Mouse (Mus musculus) liver, embryonic 11.5 days (tissue): Measurements from ENCODE around the gene Nmnat2. TPM values are rescaled to one million over a fixed set of nuclear protein-coding genes. Genes with fewer than 3 reads are reported as not detected.

ENCODE experiments used
- ATAC-seq: fragments of 200-750 bp; cut with Nextera tagmentation; replicated peaks from 2 replicates; pipeline ENCODE4 v1.8.0; 2017; ENCODE audit warnings: moderate number of reproducible peaks, mild to moderate bottlenecking, moderate TSS enrichment, moderate library complexity; ENCODE audit not compliant: low FRiP score
- DNase-seq: peaks from one replicate; pipeline ENCODE4 v3.0.0-alpha.2; 2017; ENCODE audit warnings: low spot score
- H3K27ac ChIP-seq: fragments of 300-500 bp; sonication (generic); 2 replicates; pipeline ENCODE4 v1.5.1; 2014; ENCODE audit warnings: mild to moderate bottlenecking, low read depth, low read length, control low read depth
- H3K27me3 ChIP-seq: fragments of 300-500 bp; sonication (generic); replicated peaks from 2 replicates; pipeline ENCODE4 v1.6.1; 2014; ENCODE audit warnings: low read length, mixed read lengths; ENCODE audit not compliant: control insufficient read depth, insufficient read depth
- H3K36me3 ChIP-seq: fragments of 300-500 bp; sonication (generic); 2 replicates; pipeline ENCODE4 v1.6.1; 2014; ENCODE audit warnings: mild to moderate bottlenecking, low read length, moderate library complexity, mixed read lengths; ENCODE audit not compliant: control insufficient read depth, insufficient read depth
- H3K4me1 ChIP-seq: fragments of 300-500 bp; sonication (generic); replicated peaks from 2 replicates; pipeline ENCODE4 v1.6.1; 2014; ENCODE audit warnings: low read length, mixed read lengths; ENCODE audit not compliant: control insufficient read depth, insufficient read depth
- H3K4me2 ChIP-seq: fragments of 300-500 bp; sonication (generic); 2 replicates; pipeline ENCODE4 v1.6.1; 2014; ENCODE audit warnings: mild to moderate bottlenecking, control low read depth, moderate library complexity
- H3K4me3 ChIP-seq: fragments of 300-500 bp; sonication (generic); 2 replicates; pipeline ENCODE4 v1.5.1; 2014; ENCODE audit warnings: low read depth, low read length, control low read depth
- H3K9ac ChIP-seq: fragments of 300-500 bp; sonication (generic); 2 replicates; pipeline ENCODE4 v1.6.1; 2014; ENCODE audit warnings: low read depth, low read length, control low read depth
- H3K9me3 ChIP-seq: fragments of 300-500 bp; sonication (generic); 2 replicates; pipeline ENCODE4 v1.6.1; 2016; ENCODE audit warnings: low read length, inconsistent platforms, mixed read lengths; ENCODE audit not compliant: control insufficient read depth
- WGBS: fragments of 180-500 bp; shearing (Covaris S2); extraction: QIAGEN DNeasy Blood & Tissue Kit; methylation state at CpG from one replicate; pipeline ENCODE4 v1.1.7; 2014; 5-methylcytosine and 5-hydroxymethylcytosine counted together
- polyA plus RNA-seq: library from polyadenylated mRNA; unstranded; fragments of >200 nt; fragmentation: Nextera tagmentation; extraction: Ambion mirVana; gene quantifications from 2 replicates; pipeline ENCODE4 v1.2.1, GENCODE M21; 2014

The Nmnat2 gene
- polyA plus RNA-seq, 1 experiment from 2014 or later, result 0.10 TPM

DNA sequence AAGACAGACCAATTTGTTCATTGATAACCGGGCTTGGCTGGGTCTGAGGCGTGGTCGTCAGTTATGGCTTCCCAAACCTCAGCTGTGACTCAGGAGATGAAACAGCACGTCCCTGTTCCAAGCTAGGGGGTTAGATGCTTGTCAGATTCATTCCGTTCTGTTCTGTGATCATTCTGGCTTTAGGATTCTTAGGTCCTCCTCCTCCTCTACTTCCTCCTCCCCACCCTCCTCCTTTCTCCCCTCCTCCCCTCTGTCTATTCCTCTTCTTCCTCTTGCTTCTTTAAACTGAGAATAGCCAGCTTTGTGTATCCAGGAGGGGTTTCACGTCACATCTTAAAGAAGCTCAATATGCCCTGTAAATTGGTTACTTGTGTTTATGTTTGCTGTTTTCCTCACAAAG is 165.8 kb downstream of the Nmnat2 start:
- Histone ChIP-seq H3K9ac (no peak overlapping the region), H3K4me1 (no peaks in the 10 kb centered on the region), H3K27ac (no peak overlapping the region), H3K36me3 (no peaks in the 10 kb centered on the region), H3K9me3 (no peaks in the 10 kb centered on the region), H3K4me3 (no peak overlapping the region), H3K4me2 (no peak overlapping the region), H3K27me3 (no peaks in the 10 kb centered on the region)
- DNase-seq, result no peak
- no peak for ATAC-seq
- WGBS, result 54% methylated on average over 6 of the region's 6 CpGs

DNA sequence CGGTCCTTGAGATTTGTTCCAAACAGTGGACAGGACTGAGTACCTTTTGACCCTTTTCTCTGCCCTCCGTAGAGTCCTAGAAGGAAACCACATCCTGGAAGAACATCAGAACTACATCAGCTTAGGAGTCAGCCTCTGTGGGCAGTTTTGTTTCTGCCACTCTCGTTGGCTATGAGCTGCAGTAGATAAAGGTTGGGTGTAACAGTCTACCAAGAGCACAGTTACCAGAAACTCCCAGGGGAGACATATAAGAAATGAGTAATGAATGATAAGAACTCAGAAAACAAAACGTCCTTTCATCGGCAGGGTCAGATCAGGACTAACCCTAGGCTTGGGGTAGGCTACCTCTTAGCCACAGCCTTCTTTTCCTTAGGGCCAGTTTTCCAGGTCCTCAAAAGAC is 166.5 kb downstream of the Nmnat2 start:
- Histone ChIP-seq H3K27ac (no peak overlapping the region), H3K27me3 (no peaks in the 10 kb centered on the region), H3K36me3 (no peaks in the 10 kb centered on the region), H3K4me1 (no peaks in the 10 kb centered on the region), H3K9ac (no peak overlapping the region), H3K9me3 (no peaks in the 10 kb centered on the region), H3K4me2 (no peak overlapping the region), H3K4me3 (no peak overlapping the region)
- WGBS, result 55% methylated on average over 5 of the region's 5 CpGs
- ATAC-seq (no peak), DNase-seq (no peak)

DNA sequence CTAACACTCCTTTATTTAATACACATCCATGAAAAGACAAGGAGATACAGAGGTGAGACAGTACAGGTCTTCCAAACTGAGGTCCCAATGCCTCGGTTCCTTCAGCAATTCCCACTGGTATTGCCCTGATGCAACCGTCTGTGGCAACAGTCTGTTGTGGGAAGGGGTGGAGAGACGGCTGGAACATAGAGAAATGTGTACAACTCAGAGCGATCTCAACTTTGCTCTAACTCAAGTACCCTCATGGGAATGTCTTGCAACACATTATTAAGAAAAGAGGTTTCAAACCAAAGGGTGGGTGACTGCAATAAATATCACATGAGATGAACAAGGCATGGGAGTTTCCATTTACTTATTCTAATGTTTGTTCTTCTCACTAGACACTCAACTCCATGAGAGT is 168.0 kb downstream of the Nmnat2 start:
- H3K4me3 ChIP-seq, result no peak overlapping the region
- no peak for ATAC-seq
- no peak overlapping the region for H3K27ac ChIP-seq
- no peaks in the 10 kb centered on the region for H3K36me3 ChIP-seq
- whole genome bisulfite sequencing, result 87% methylated on average over 4 of the region's 4 CpGs
- H3K4me1 ChIP-seq, result no peaks in the 10 kb centered on the region
- H3K9ac ChIP-seq, result no peak overlapping the region
- H3K9me3 ChIP-seq, result no peaks in the 10 kb centered on the region
- H3K4me2 ChIP-seq, result no peak overlapping the region
- H3K27me3 ChIP-seq, result no peaks in the 10 kb centered on the region
- DNase-seq, result no peak

DNA sequence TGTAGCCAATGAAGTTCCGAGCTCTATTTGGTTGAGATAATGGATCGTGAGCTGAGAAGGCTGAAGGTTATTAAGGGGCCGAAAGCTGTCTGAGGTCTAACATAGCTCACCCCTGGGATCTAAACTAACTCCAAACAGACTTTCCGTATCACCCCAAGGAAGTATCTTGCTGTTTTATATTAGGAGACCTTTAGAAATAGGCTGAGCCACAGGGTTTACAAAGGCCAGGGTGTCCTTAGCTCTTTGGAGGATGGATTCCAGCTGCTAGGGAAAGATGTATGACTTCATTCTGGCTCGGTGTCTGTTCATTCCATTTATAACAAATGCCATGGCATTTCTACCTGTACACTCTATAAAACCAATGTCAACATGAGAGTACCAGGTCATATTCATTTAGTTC is 169.7 kb downstream of the Nmnat2 start:
- H3K27me3 ChIP-seq, result no peaks in the 10 kb centered on the region
- H3K9ac ChIP-seq, result no peak overlapping the region
- H3K36me3 ChIP-seq, result no peaks in the 10 kb centered on the region
- DNase-seq (no peak), ATAC-seq (no peak)
- no peaks in the 10 kb centered on the region for H3K9me3 ChIP-seq
- H3K27ac ChIP-seq, result no peak overlapping the region
- no peaks in the 10 kb centered on the region for H3K4me1 ChIP-seq
- no peak overlapping the region for H3K4me2 ChIP-seq
- no peak overlapping the region for H3K4me3 ChIP-seq
- WGBS, result 78% methylated on average over 5 of the region's 5 CpGs

DNA sequence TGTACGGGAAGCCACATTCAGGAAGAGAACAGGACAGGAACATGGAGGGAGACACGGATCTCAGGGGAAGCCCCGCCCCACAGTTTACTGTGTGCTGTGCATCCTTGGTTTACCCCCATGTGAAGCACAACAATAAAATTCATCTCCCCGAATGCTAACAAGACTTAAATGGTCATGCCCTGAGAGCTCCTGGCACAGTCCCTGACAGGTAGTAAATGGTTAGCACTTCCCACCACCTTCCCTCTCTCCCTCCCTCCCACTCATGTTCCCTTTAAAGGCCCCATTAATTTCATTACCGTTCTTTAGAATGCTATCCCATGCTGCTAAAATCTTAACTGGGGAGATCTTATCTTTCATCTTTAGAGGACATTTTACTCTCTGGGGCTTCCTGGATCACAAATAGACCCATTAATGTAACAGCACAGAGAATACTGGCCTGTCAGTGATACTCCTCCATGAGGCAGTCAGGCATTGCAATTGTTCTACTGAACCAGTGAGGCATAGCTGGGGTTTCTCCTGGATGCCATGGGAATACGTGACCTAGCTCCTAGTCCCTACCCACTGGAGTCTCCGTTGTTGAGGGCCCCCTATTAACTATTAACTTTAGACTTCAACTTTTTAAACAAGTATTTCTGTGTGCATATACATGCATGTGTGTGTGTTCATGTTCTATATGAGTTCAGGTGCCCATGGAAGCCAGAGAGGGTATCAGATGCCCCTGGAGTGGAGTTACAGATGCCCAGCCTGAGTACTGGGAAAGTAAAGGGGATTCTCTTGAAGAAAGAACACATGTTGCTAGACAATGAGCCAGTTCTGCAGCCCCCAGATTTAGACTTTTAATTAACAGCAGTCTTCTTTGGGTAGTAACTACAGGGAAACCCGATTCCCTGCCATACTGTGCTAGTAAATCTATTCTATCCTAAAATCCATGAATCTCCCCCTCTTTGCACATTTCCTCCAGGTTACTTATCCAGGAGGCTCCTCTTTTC is 170.8 kb downstream of the Nmnat2 start:
- DNase-seq (no peak), ATAC-seq (no peak)
- WGBS, result 72% methylated on average over 8 of the region's 8 CpGs
- no peak overlapping the region for H3K4me3 ChIP-seq
- no peaks in the 10 kb centered on the region for H3K9me3 ChIP-seq
- H3K36me3 ChIP-seq, result no peaks in the 10 kb centered on the region
- no peak overlapping the region for H3K27ac ChIP-seq
- H3K27me3 ChIP-seq, result no peaks in the 10 kb centered on the region
- H3K4me2 ChIP-seq, result no peak overlapping the region
- no peak overlapping the region for H3K9ac ChIP-seq
- H3K4me1 ChIP-seq, result no peaks in the 10 kb centered on the region

DNA sequence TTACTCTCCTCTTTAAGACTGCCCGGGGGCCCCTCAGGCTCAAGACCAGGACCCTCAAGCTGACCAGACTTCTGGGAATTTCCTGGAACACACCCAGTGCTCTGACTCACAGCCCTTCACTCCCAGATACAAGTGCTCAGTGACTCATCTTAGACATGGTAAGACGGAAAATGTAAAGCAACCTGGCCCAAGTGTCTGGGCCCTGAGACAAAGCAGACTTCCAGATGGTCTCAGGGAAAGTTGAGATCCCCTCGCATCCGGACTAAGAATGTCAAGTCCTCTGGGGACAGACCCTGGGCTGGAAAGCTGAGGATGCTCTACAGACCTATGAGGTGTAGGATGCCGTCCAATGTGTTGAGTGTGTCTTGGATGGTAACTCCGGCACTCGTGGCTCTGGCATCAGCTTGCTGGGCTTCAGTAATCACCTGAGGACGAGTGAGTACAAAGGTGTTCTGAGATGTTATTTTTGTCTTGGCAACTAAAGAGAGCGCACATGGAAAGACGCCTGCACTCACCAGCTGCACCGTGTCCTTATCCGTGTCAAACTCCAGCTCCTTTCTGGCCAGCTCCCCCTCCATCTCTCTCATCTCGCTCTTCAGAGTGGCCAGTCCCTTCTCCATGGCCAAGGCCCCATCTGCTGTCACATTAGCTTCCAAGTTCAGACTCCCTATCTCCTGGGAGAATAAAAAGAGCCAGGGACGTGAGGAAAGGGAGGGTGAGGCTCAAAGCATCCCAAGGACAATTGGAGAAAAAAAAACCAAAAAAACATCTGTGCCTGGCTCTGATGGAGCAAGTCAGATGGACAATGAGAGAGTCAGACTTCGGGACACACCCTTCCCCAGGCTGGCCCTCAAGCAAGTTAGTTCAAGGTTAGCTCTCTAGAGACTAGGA is 171.9 kb downstream of the Nmnat2 start:
- DNase-seq (no peak), ATAC-seq (no peak)
- Histone ChIP-seq H3K27me3 (no peaks in the 10 kb centered on the region), H3K9me3 (no peaks in the 10 kb centered on the region), H3K36me3 (no peaks in the 10 kb centered on the region), H3K4me3 (no peak overlapping the region), H3K27ac (no peak overlapping the region), H3K4me1 (no peaks in the 10 kb centered on the region), H3K9ac (no peak overlapping the region), H3K4me2 (no peak overlapping the region)
- 77% methylated on average over 15 of the region's 15 CpGs for WGBS

DNA sequence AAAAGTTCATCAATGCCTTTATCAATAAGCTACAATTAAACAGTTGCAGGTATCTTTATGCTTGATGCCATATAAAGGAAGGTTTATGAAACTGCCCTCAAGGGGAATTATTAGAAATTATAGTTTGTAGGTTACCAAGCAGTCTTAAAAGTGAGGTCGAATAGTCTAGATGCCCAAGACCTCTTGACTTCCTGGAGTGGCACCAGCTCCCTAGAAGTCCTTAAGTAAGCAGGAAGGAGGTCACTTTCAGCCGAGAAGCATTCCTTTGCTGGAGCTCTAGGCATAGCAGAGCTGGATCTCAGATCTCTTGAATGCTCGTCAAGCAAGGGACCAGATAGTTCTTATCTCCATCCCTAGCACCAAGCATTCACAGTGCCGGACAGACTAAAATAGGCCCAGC is 172.8 kb downstream of the Nmnat2 start:
- Histone ChIP-seq H3K27ac (no peak overlapping the region), H3K4me2 (no peak overlapping the region), H3K9me3 (no peaks in the 10 kb centered on the region), H3K9ac (no peak overlapping the region), H3K36me3 (no peaks in the 10 kb centered on the region), H3K4me1 (no peaks in the 10 kb centered on the region), H3K27me3 (no peaks in the 10 kb centered on the region), H3K4me3 (no peak overlapping the region)
- DNase-seq (no peak), ATAC-seq (no peak)
- 62% methylated on average over 4 of the region's 4 CpGs for WGBS

DNA sequence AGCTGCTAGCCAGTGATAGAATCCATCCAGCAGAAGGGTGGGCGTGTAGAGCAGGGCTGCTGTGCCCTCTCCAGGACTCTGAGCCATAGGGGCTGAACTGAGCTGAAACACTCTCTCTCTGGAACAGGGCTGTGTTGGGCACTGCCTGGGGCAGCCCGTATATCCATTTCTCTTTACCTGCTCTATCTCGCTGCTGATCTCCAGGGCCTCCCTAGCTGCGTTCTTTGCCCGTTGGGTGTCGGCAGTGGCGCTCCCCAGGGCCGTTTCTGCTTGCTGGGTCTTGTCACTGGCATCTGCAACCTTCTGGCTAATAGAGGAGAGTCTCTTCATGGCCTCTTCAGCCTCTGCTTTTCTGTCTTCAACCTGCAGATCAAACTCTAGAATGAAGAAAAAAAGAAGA is 174.0 kb downstream of the Nmnat2 start:
- DNase-seq, result no peak
- Histone ChIP-seq H3K36me3 (no peaks in the 10 kb centered on the region), H3K4me3 (no peak overlapping the region), H3K9ac (no peak overlapping the region), H3K4me2 (no peak overlapping the region), H3K27ac (no peak overlapping the region), H3K27me3 (no peaks in the 10 kb centered on the region), H3K4me1 (no peaks in the 10 kb centered on the region), H3K9me3 (no peaks in the 10 kb centered on the region)
- ATAC-seq, result no peak
- 67% methylated on average over 8 of the region's 8 CpGs for WGBS
